Mouse (Mus musculus) E14TG2a.4 (cell line): ENCODE data around the gene Hspb6.

Experiments
- CTCF ChIP-seq: conservative IDR thresholded peaks from 2 replicates; pipeline ENCODE4 v1.5.1; 2014; ENCODE audit warnings: low read length
- POU5F1 ChIP-seq: IDR thresholded peaks from 2 replicates; pipeline ENCODE4 v1.6.1; 2014; ENCODE audit warnings: low read length, borderline replicate concordance

- TF ChIP-seq CTCF: no peak
- no peak for TF ChIP-seq POU5F1
Measured at GRCm38 (mm10) chr7:30593579-30594509, 41.9 kb downstream of the Hspb6 start.
